Mouse (Mus musculus): Measurements from ENCODE around the gene 1700025C18Rik. TPM values are rescaled to one million over a fixed set of nuclear protein-coding genes. Genes with fewer than 3 reads are reported as not detected.
A peak's percentile ranks its signal among the peaks of the same experiment; 100 is the strongest.

The 1700025C18Rik gene
- not detected in 2 replicates for polyA plus RNA-seq (2015; fragmentation: Nextera tagmentation; extraction: Ambion mirVana)

- ATAC-seq = no peak
- 0 out of 2 replicates have a peak, but pooled peaks cover 6% of the 10 kb centered on the region for H3K27me3 ChIP-seq (replicated peaks)
- no peak within 1 kb of the TSS for H3K27ac ChIP-seq
- H3K4me1 ChIP-seq (replicated peaks) = no peaks in the 10 kb centered on the region
- H3K9me3 ChIP-seq = no peaks in the 10 kb centered on the region
- no peak within 1 kb of the TSS for H3K4me2 ChIP-seq (replicated peaks)
- H3K36me3 ChIP-seq = no peaks in the 10 kb centered on the region
- no peak within 1 kb of the TSS for H3K4me3 ChIP-seq (replicated peaks)
- H3K9ac ChIP-seq = no peak within 1 kb of the TSS
- 76% methylated on average over 2 of the region's 2 CpGs for WGBS
These were observed at the start of gene 1700025C18Rik for GRCm38 (mm10) chr2:165090650-165091049. 1700025C18Rik (minus strand) TSS chr2:165090750.

GRCm38 (mm10) chr2:165136049-165136448 is 45.5 kb upstream of the 1700025C18Rik start:
- Histone ChIP-seq H3K27ac (0 out of 2 replicates have a peak overlapping the region, but pooled peaks have one; percentile 27), H3K4me2 (replicated peaks) (0 out of 2 replicates have a peak overlapping the region, but pooled peaks have one; percentile 11), H3K4me1 (replicated peaks) (peaks cover 13% of the 10 kb centered on the region), H3K9me3 (no peaks in the 10 kb centered on the region), H3K36me3 (no peaks in the 10 kb centered on the region), H3K4me3 (replicated peaks) (no peak overlapping the region), H3K9ac (no peak overlapping the region), H3K27me3 (replicated peaks) (peaks cover 21% of the 10 kb centered on the region)
- WGBS = 17% methylated on average over 16 of the region's 16 CpGs
- peak; percentile 44; the same call in 1 of the 2 replicates for ATAC-seq

- peaks cover 13% of the 10 kb centered on the region for H3K4me1 ChIP-seq (replicated peaks)
- H3K4me2 ChIP-seq (replicated peaks) = peak overlapping the region; percentile 38
- no peak overlapping the region for H3K4me3 ChIP-seq (replicated peaks)
- H3K27ac ChIP-seq = no peak overlapping the region
- no peak overlapping the region for H3K9ac ChIP-seq
- H3K36me3 ChIP-seq = no peaks in the 10 kb centered on the region
- peaks cover 27% of the 10 kb centered on the region; the same call in 1 of the 2 replicates for H3K27me3 ChIP-seq (replicated peaks)
- no peak for ATAC-seq
- H3K9me3 ChIP-seq = no peaks in the 10 kb centered on the region
- WGBS = 2% methylated on average over 15 of the region's 15 CpGs
These were observed 43.0 kb upstream of the 1700025C18Rik start for GRCm38 (mm10) chr2:165133566-165133965.

DNA sequence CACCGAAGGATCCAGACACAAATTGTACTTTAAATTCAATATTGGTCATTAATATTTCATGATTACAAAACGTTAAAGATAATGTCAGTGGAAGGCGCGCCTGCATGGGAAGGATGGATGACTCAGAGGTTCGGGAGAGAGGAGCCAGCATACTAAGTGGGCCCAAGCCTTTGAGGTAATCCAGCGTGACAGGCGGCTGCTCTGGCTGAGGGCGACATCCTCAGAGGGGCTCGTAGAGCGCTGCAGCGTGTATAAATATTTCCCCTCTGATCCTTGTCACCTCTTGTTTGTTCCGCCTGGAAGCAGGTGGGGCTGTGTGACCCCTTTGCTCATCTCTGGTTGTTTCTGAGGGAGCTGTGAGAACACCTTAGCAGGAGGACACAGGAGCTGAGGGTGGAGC is 40.9 kb upstream of the 1700025C18Rik start:
- Histone ChIP-seq H3K9me3 (no peaks in the 10 kb centered on the region), H3K27me3 (replicated peaks) (peaks cover 25% of the 10 kb centered on the region; the same call in 1 of the 2 replicates), H3K9ac (no peak overlapping the region), H3K4me2 (replicated peaks) (no peak overlapping the region), H3K4me3 (replicated peaks) (no peak overlapping the region), H3K27ac (no peak overlapping the region), H3K36me3 (no peaks in the 10 kb centered on the region), H3K4me1 (replicated peaks) (peaks cover 6% of the 10 kb centered on the region)
- ATAC-seq = no peak
- WGBS = 34% methylated on average over 12 of the region's 12 CpGs

GRCm38 (mm10) chr2:165129189-165129588 is 38.6 kb upstream of the 1700025C18Rik start:
- Histone ChIP-seq H3K27ac (no peak overlapping the region), H3K36me3 (no peaks in the 10 kb centered on the region), H3K4me2 (replicated peaks) (no peak overlapping the region), H3K4me1 (replicated peaks) (no peaks in the 10 kb centered on the region), H3K4me3 (replicated peaks) (no peak overlapping the region), H3K27me3 (replicated peaks) (peaks cover 30% of the 10 kb centered on the region), H3K9ac (no peak overlapping the region), H3K9me3 (no peaks in the 10 kb centered on the region)
- ATAC-seq = no peak
- WGBS = 42% methylated on average over 4 of the region's 4 CpGs

GRCm38 (mm10) chr2:165126896-165127562 is 36.5 kb upstream of the 1700025C18Rik start:
- 49% methylated on average over 10 of the region's 10 CpGs for WGBS
- Histone ChIP-seq H3K4me1 (replicated peaks) (no peaks in the 10 kb centered on the region), H3K9ac (no peak overlapping the region), H3K27ac (no peak overlapping the region), H3K9me3 (no peaks in the 10 kb centered on the region), H3K4me2 (replicated peaks) (no peak overlapping the region), H3K36me3 (no peaks in the 10 kb centered on the region), H3K4me3 (replicated peaks) (no peak overlapping the region), H3K27me3 (replicated peaks) (peaks cover 24% of the 10 kb centered on the region)
- no peak for ATAC-seq

GRCm38 (mm10) chr2:165121206-165121840 is 30.8 kb upstream of the 1700025C18Rik start:
- no peaks in the 10 kb centered on the region for H3K4me1 ChIP-seq (replicated peaks)
- H3K4me3 ChIP-seq (replicated peaks) = no peak overlapping the region
- H3K4me2 ChIP-seq (replicated peaks) = 0 out of 2 replicates have a peak overlapping the region, but pooled peaks have one; percentile 18
- H3K9me3 ChIP-seq = no peaks in the 10 kb centered on the region
- peak; percentile 39; the same call in 1 of the 2 replicates for ATAC-seq
- peaks cover 41% of the 10 kb centered on the region for H3K27me3 ChIP-seq (replicated peaks)
- H3K27ac ChIP-seq = no peak overlapping the region
- 30% methylated on average over 10 of the region's 10 CpGs for WGBS
- H3K36me3 ChIP-seq = no peaks in the 10 kb centered on the region
- H3K9ac ChIP-seq = no peak overlapping the region

DNA sequence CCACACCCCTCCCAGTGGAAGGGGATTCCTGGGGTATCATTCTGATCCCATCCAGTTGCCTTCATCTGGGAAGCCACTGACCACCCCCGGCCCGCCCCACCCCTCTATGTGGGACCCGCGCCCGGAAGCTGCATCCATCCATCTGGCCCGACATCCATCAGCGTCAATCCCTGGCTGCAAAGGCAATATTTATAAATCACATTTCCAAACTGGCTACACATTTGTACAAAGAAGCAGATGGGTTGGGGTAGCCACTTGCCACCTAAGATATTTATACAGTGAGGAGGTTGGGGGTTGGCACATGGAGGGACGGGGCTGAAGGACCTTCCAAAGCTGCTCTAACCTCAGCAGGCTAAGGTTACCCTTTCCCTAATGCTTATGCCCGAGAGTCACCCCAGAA is 30.2 kb upstream of the 1700025C18Rik start:
- Histone ChIP-seq H3K36me3 (no peaks in the 10 kb centered on the region), H3K9ac (no peak overlapping the region), H3K4me3 (replicated peaks) (no peak overlapping the region), H3K4me2 (replicated peaks) (no peak overlapping the region), H3K4me1 (replicated peaks) (no peaks in the 10 kb centered on the region), H3K27me3 (replicated peaks) (peaks cover 42% of the 10 kb centered on the region), H3K27ac (no peak overlapping the region), H3K9me3 (no peaks in the 10 kb centered on the region)
- no peak for ATAC-seq
- WGBS = 74% methylated on average over 9 of the region's 9 CpGs

GRCm38 (mm10) chr2:165113733-165114132 is 23.2 kb upstream of the 1700025C18Rik start:
- peak; percentile 68 for ATAC-seq
- no peak overlapping the region for H3K9ac ChIP-seq
- peaks cover 8% of the 10 kb centered on the region; the same call in 1 of the 2 replicates for H3K4me1 ChIP-seq (replicated peaks)
- 0 out of 2 replicates have a peak overlapping the region, but pooled peaks have one; percentile 9 for H3K4me2 ChIP-seq (replicated peaks)
- H3K27me3 ChIP-seq (replicated peaks) = peaks cover 94% of the 10 kb centered on the region
- H3K27ac ChIP-seq = no peak overlapping the region
- no peak overlapping the region for H3K4me3 ChIP-seq (replicated peaks)
- H3K9me3 ChIP-seq = no peaks in the 10 kb centered on the region
- WGBS = 25% methylated on average over 11 of the region's 11 CpGs
- H3K36me3 ChIP-seq = no peaks in the 10 kb centered on the region

GRCm38 (mm10) chr2:165112149-165112548 is 21.6 kb upstream of the 1700025C18Rik start:
- Histone ChIP-seq H3K4me3 (replicated peaks) (0 out of 2 replicates have a peak overlapping the region, but pooled peaks have one; percentile 14), H3K9me3 (no peaks in the 10 kb centered on the region), H3K4me1 (replicated peaks) (peaks cover 8% of the 10 kb centered on the region; the same call in 1 of the 2 replicates), H3K9ac (no peak overlapping the region), H3K27ac (no peak overlapping the region), H3K4me2 (replicated peaks) (peak overlapping the region; percentile 40), H3K36me3 (no peaks in the 10 kb centered on the region), H3K27me3 (replicated peaks) (peaks cover 94% of the 10 kb centered on the region)
- 1% methylated on average over 54 of the region's 54 CpGs for WGBS
- peak; percentile 88 for ATAC-seq

GRCm38 (mm10) chr2:165106585-165106984 is 16.0 kb upstream of the 1700025C18Rik start:
- 23% methylated on average over 18 of the region's 18 CpGs for WGBS
- no peaks in the 10 kb centered on the region for H3K4me1 ChIP-seq (replicated peaks)
- ATAC-seq = no peak

DNA sequence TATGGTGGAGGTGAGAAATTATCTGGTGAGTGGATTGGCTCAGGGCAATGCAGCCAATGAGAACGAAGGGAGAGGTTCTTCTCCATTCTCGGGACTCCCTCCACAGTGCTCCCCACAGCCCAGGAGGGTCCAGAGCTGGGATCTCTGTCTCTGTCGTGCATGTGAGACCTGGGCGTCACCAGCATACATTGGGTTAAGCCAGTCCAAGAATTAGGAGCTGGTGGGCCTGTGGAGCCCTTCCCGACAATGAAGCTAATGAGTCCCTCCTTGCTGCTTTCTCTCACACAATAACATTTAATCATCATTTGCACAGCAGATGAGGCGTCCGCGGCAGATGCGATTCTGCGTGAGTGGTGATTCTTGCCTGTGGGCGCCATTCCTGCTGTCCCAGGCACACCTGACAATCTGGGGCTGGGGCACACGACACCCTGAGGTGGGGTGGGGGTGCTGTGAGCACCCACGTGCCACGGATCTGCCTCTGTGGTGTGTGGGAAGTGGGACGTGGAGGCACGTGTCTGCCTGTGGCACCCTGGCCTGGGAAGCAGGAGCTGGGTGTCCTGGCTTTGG is 15.0 kb upstream of the 1700025C18Rik start:
- peaks cover 55% of the 10 kb centered on the region for H3K27me3 ChIP-seq (replicated peaks)
- 72% methylated on average over 16 of the region's 16 CpGs for WGBS
- no peak overlapping the region for H3K4me3 ChIP-seq (replicated peaks)
- H3K9me3 ChIP-seq = no peaks in the 10 kb centered on the region
- no peak overlapping the region for H3K4me2 ChIP-seq (replicated peaks)
- no peak overlapping the region for H3K27ac ChIP-seq
- no peaks in the 10 kb centered on the region for H3K4me1 ChIP-seq (replicated peaks)
- ATAC-seq = no peak
- no peaks in the 10 kb centered on the region for H3K36me3 ChIP-seq
- H3K9ac ChIP-seq = no peak overlapping the region

More at GRCm38 (mm10) chr2:165106585-165106984, 16.0 kb upstream of the 1700025C18Rik start:
- Histone ChIP-seq H3K9me3 (no peaks in the 10 kb centered on the region), H3K27ac (no peak overlapping the region), H3K36me3 (no peaks in the 10 kb centered on the region), H3K4me2 (replicated peaks) (no peak overlapping the region), H3K27me3 (replicated peaks) (peaks cover 65% of the 10 kb centered on the region), H3K4me3 (replicated peaks) (no peak overlapping the region), H3K9ac (no peak overlapping the region)

All from intestine, embryonic 15.5 days (tissue).